Mouse (Mus musculus): ENCODE measurements around the gene Snx11. TPM values are rescaled to one million over a fixed set of nuclear protein-coding genes. Genes with fewer than 3 reads are reported as not detected.

The Snx11 gene
- total and polyA plus RNA-seq, 3 experiments, result 33.7 to 43.1 TPM; not detected in 1

GRCm38 (mm10) chr11:96741995-96742394 is 35.4 kb downstream of the Snx11 start:
- no peaks in the 10 kb centered on the region for H3K79me2 ChIP-seq (ENCODE audit: control insufficient read depth, insufficient read depth, low read length, poor library complexity)
- DNase-seq (ENCODE audit: low read depth, low spot score), result no peak
- no peaks in the 10 kb centered on the region for H3K9me3 ChIP-seq (replicated peaks; ENCODE audit: insufficient read depth, low read length)
- H3K27me3 ChIP-seq (ENCODE audit: control insufficient read depth in 1 of 2, insufficient read depth in 2 of 2, low read length in 2 of 2), result peaks cover 30 to 61% of the 10 kb centered on the region in 2 experiments
- TF ChIP-seq POLR2AphosphoS2 (IDR thresholded peaks at IDR 0.05; ENCODE audit: low read length) (no peak), CHD1 (IDR thresholded peaks at IDR 0.05; ENCODE audit: low read depth, low read length) (no peak), MYC (IDR thresholded peaks at IDR 0.05; ENCODE audit: low read depth, low read length) (no peak), NELFE (IDR thresholded peaks at IDR 0.05; ENCODE audit: low read depth, low read length) (no peak), POLR2AphosphoS5 (IDR thresholded peaks at IDR 0.05; ENCODE audit: borderline replicate concordance, low read depth, low read length) (no peak), USF1 (IDR thresholded peaks at IDR 0.05; ENCODE audit: low read depth, low read length) (no peak), EP300 (IDR thresholded peaks at IDR 0.05; ENCODE audit: low read depth in 1 of 2, low read length in 2 of 2) (no peak), CTCF (IDR thresholded peaks at IDR 0.05 in 2 of 3, conservative IDR thresholded peaks at IDR 0.05 in 1 of 3; ENCODE audit: control insufficient read depth in 1 of 3, insufficient read depth in 1 of 3, low read depth in 2 of 3, low read length in 3 of 3, poor library complexity in 1 of 3, severe bottlenecking in 1 of 3) (no peak), JUND (IDR thresholded peaks at IDR 0.05; ENCODE audit: low read depth, low read length) (no peak), ZMIZ1 (IDR thresholded peaks at IDR 0.05; ENCODE audit: low read depth, low read length) (no peak)
- no peaks in the 10 kb centered on the region; a peak in 1 of 4 replicates for H3K36me3 ChIP-seq (ENCODE audit: control insufficient read depth in 1 of 2, insufficient read depth in 2 of 2, low read length in 2 of 2)
- H3K27ac ChIP-seq (ENCODE audit: control insufficient read depth, low read depth, low read length), result no peak overlapping the region
- no peak overlapping the region for H3K9ac ChIP-seq (ENCODE audit: control insufficient read depth, low read depth, low read length, poor library complexity, severe bottlenecking)
- H3K4me1 ChIP-seq (ENCODE audit: control insufficient read depth in 1 of 2, insufficient read depth in 2 of 2, low read length in 2 of 2), result no peaks in the 10 kb centered on the region
- no peak overlapping the region for H3K4me3 ChIP-seq (ENCODE audit: control insufficient read depth in 1 of 2, insufficient read depth in 1 of 2, low read depth in 2 of 2, low read length in 2 of 2)

- Histone ChIP-seq H3K4me1 (ENCODE audit: control insufficient read depth in 1 of 2, insufficient read depth in 2 of 2, low read length in 2 of 2) (no peaks in the 10 kb centered on the region), H3K27me3 (ENCODE audit: control insufficient read depth in 1 of 2, insufficient read depth in 2 of 2, low read length in 2 of 2) (peaks cover 31 to 51% of the 10 kb centered on the region in 2 experiments), H3K36me3 (ENCODE audit: control insufficient read depth in 1 of 2, insufficient read depth in 2 of 2, low read length in 2 of 2) (no peaks in the 10 kb centered on the region; a peak in 1 of 4 replicates), H3K27ac (ENCODE audit: control insufficient read depth, low read depth, low read length) (no peak overlapping the region), H3K9me3 (replicated peaks; ENCODE audit: insufficient read depth, low read length) (no peaks in the 10 kb centered on the region), H3K79me2 (ENCODE audit: control insufficient read depth, insufficient read depth, low read length, poor library complexity) (no peaks in the 10 kb centered on the region), H3K4me3 (ENCODE audit: control insufficient read depth in 1 of 2, insufficient read depth in 1 of 2, low read depth in 2 of 2, low read length in 2 of 2) (no peak overlapping the region), H3K9ac (ENCODE audit: control insufficient read depth, low read depth, low read length, poor library complexity, severe bottlenecking) (no peak overlapping the region)
- no peak for DNase-seq (ENCODE audit: low read depth, low spot score)
- TF ChIP-seq ELF1 (IDR thresholded peaks at IDR 0.05; ENCODE audit: low read depth, low read length) (no peak), TAL1 (IDR thresholded peaks at IDR 0.05; ENCODE audit: low read length) (no peak)
These were observed 36.6 kb downstream of the Snx11 start for GRCm38 (mm10) chr11:96740796-96741195.

GRCm38 (mm10) chr11:96737673-96738471 is 39.5 kb downstream of the Snx11 start:
- no peak for DNase-seq (ENCODE audit: low read depth, low spot score)
- Histone ChIP-seq H3K36me3 (ENCODE audit: control insufficient read depth in 1 of 2, insufficient read depth in 2 of 2, low read length in 2 of 2) (no peaks in the 10 kb centered on the region; a peak in 1 of 4 replicates), H3K4me3 (ENCODE audit: control insufficient read depth in 1 of 2, insufficient read depth in 1 of 2, low read depth in 2 of 2, low read length in 2 of 2) (no peak overlapping the region), H3K27ac (ENCODE audit: control insufficient read depth, low read depth, low read length) (no peak overlapping the region), H3K9me3 (replicated peaks; ENCODE audit: insufficient read depth, low read length) (no peaks in the 10 kb centered on the region), H3K79me2 (ENCODE audit: control insufficient read depth, insufficient read depth, low read length, poor library complexity) (no peaks in the 10 kb centered on the region), H3K27me3 (ENCODE audit: control insufficient read depth in 1 of 2, insufficient read depth in 2 of 2, low read length in 2 of 2) (peaks cover 23 to 36% of the 10 kb centered on the region in 2 experiments), H3K9ac (ENCODE audit: control insufficient read depth, low read depth, low read length, poor library complexity, severe bottlenecking) (no peak overlapping the region), H3K4me1 (ENCODE audit: control insufficient read depth in 1 of 2, insufficient read depth in 2 of 2, low read length in 2 of 2) (no peaks in the 10 kb centered on the region)
- TF ChIP-seq NRF1 (IDR thresholded peaks at IDR 0.05; ENCODE audit: insufficient read depth, low read depth, low read length, poor library complexity, severe bottlenecking) (no peak), ZNF384 (IDR thresholded peaks at IDR 0.05; ENCODE audit: low read depth, low read length) (no peak), TCF12 (IDR thresholded peaks at IDR 0.05; ENCODE audit: low read depth, low read length) (no peak), ZMIZ1 (IDR thresholded peaks at IDR 0.05; ENCODE audit: low read depth, low read length) (no peak), EP300 (IDR thresholded peaks at IDR 0.05; ENCODE audit: low read depth in 1 of 2, low read length in 2 of 2) (no peak), CTCF (IDR thresholded peaks at IDR 0.05 in 2 of 3, conservative IDR thresholded peaks at IDR 0.05 in 1 of 3; ENCODE audit: control insufficient read depth in 1 of 3, insufficient read depth in 1 of 3, low read depth in 2 of 3, low read length in 3 of 3, poor library complexity in 1 of 3, severe bottlenecking in 1 of 3) (peak in 1 of 3 experiments; percentile 17; a peak in 1 of 6 replicates), TBP (IDR thresholded peaks at IDR 0.05; ENCODE audit: low read depth, low read length) (no peak), E2F4 (IDR thresholded peaks at IDR 0.05; ENCODE audit: borderline replicate concordance, low read depth, low read length) (no peak), POLR2A (IDR thresholded peaks at IDR 0.05; ENCODE audit: control insufficient read depth in 1 of 2, insufficient read depth in 1 of 2, low read depth in 1 of 2, low read length in 2 of 2, poor library complexity in 1 of 2) (no peak), MAZ (IDR thresholded peaks at IDR 0.05; ENCODE audit: low read depth, low read length) (no peak), BHLHE40 (IDR thresholded peaks at IDR 0.05; ENCODE audit: borderline replicate concordance, low read depth, low read length) (no peak), ZKSCAN1 (IDR thresholded peaks at IDR 0.05; ENCODE audit: low read depth, low read length) (no peak), RAD21 (IDR thresholded peaks at IDR 0.05; ENCODE audit: low read depth, low read length) (peak; percentile 5), JUND (IDR thresholded peaks at IDR 0.05; ENCODE audit: low read depth, low read length) (no peak), MAX (IDR thresholded peaks at IDR 0.05; ENCODE audit: low read length) (no peak)

Data from MEL (cell line).